Mouse (Mus musculus): ENCODE data around the gene Nr1d1. TPM values are rescaled to one million over a fixed set of nuclear protein-coding genes. Genes with fewer than 3 reads are reported as not detected.

Gene Nr1d1
- polyA plus RNA-seq, 1 experiment = 5.6 TPM

GRCm38 (mm10) chr11:98782651-98783235 is 7.6 kb upstream of the Nr1d1 start:
- H3K4me1 ChIP-seq = peaks cover 86% of the 10 kb centered on the region
- TF ChIP-seq FLI1 (IDR thresholded peaks at IDR 0.05; ENCODE audit: low read length) = no peak
- no peak for TF ChIP-seq GATA1 (IDR thresholded peaks at IDR 0.05; ENCODE audit: borderline replicate concordance, low read length)
- no peaks in the 10 kb centered on the region for H3K27me3 ChIP-seq (replicated peaks)
- peak overlapping the region; percentile 92 for H3K4me3 ChIP-seq (replicated peaks)
- no peaks in the 10 kb centered on the region for H3K9me3 ChIP-seq
- peaks cover 2% of the 10 kb centered on the region for H3K36me3 ChIP-seq (replicated peaks; ENCODE audit: low read length)

- peaks cover 2% of the 10 kb centered on the region for H3K36me3 ChIP-seq (replicated peaks; ENCODE audit: low read length)
- no peaks in the 10 kb centered on the region for H3K9me3 ChIP-seq
- H3K4me1 ChIP-seq = peaks cover 86% of the 10 kb centered on the region
- H3K27me3 ChIP-seq (replicated peaks) = no peaks in the 10 kb centered on the region
- H3K4me3 ChIP-seq (replicated peaks) = peak overlapping the region; percentile 72
- no peak for TF ChIP-seq GATA1 (IDR thresholded peaks at IDR 0.05; ENCODE audit: borderline replicate concordance, low read length)
- TF ChIP-seq FLI1 (IDR thresholded peaks at IDR 0.05; ENCODE audit: low read length) = no peak
Measured at GRCm38 (mm10) chr11:98781851-98782512, 6.8 kb upstream of the Nr1d1 start.

GRCm38 (mm10) chr11:98777888-98778287 is 2.8 kb upstream of the Nr1d1 start:
- Histone ChIP-seq H3K4me1 (peaks cover 85% of the 10 kb centered on the region), H3K27me3 (replicated peaks) (no peaks in the 10 kb centered on the region)
- no peak for TF ChIP-seq GATA1 (IDR thresholded peaks at IDR 0.05; ENCODE audit: borderline replicate concordance, low read length)
- no peak for TF ChIP-seq FLI1 (IDR thresholded peaks at IDR 0.05; ENCODE audit: low read length)

GRCm38 (mm10) chr11:98776843-98777590 is 1.9 kb upstream of the Nr1d1 start:
- Histone ChIP-seq H3K4me3 (replicated peaks) (peak overlapping the region; percentile 92), H3K4me1 (peaks cover 85% of the 10 kb centered on the region), H3K36me3 (replicated peaks; ENCODE audit: low read length) (peaks cover 4% of the 10 kb centered on the region), H3K9me3 (no peaks in the 10 kb centered on the region), H3K27me3 (replicated peaks) (no peaks in the 10 kb centered on the region)
- TF ChIP-seq GATA1 (IDR thresholded peaks at IDR 0.05; ENCODE audit: borderline replicate concordance, low read length) (no peak), FLI1 (IDR thresholded peaks at IDR 0.05; ENCODE audit: low read length) (no peak)

More at GRCm38 (mm10) chr11:98777888-98778287, 2.8 kb upstream of the Nr1d1 start:
- Histone ChIP-seq H3K36me3 (replicated peaks; ENCODE audit: low read length) (peaks cover 2% of the 10 kb centered on the region), H3K9me3 (no peaks in the 10 kb centered on the region), H3K4me3 (replicated peaks) (peak overlapping the region; percentile 62)

- Histone ChIP-seq H3K4me3 (replicated peaks) (peak overlapping the region; percentile 92), H3K9me3 (no peaks in the 10 kb centered on the region), H3K4me1 (peaks cover 85% of the 10 kb centered on the region), H3K27me3 (replicated peaks) (no peaks in the 10 kb centered on the region), H3K36me3 (replicated peaks; ENCODE audit: low read length) (peaks cover 12% of the 10 kb centered on the region)
- TF ChIP-seq GATA1 (IDR thresholded peaks at IDR 0.05; ENCODE audit: borderline replicate concordance, low read length) = no peak
Measured at GRCm38 (mm10) chr11:98776052-98776764, 1.1 kb upstream of the Nr1d1 start.

- H3K4me1 ChIP-seq = peaks cover 91% of the 10 kb centered on the region
- TF ChIP-seq FLI1 (IDR thresholded peaks at IDR 0.05; ENCODE audit: low read length) (no peak), GATA1 (IDR thresholded peaks at IDR 0.05; ENCODE audit: borderline replicate concordance, low read length) (no peak)
- H3K36me3 ChIP-seq (replicated peaks; ENCODE audit: low read length) = peaks cover 19% of the 10 kb centered on the region
- peak overlapping the region; percentile 92 for H3K4me3 ChIP-seq (replicated peaks)
- H3K9me3 ChIP-seq = no peaks in the 10 kb centered on the region
- H3K27me3 ChIP-seq (replicated peaks) = no peaks in the 10 kb centered on the region
Measured at GRCm38 (mm10) chr11:98775348-98776051, 367 bp upstream of the Nr1d1 start.

GRCm38 (mm10) chr11:98773635-98774295 is 1.4 kb downstream of the Nr1d1 start:
- H3K4me1 ChIP-seq = peaks cover 97% of the 10 kb centered on the region

GRCm38 (mm10) chr11:98772667-98773171 is 2.4 kb downstream of the Nr1d1 start:
- no peaks in the 10 kb centered on the region for H3K9me3 ChIP-seq
- H3K36me3 ChIP-seq (replicated peaks; ENCODE audit: low read length) = peaks cover 45% of the 10 kb centered on the region
- H3K4me1 ChIP-seq = peaks cover 99% of the 10 kb centered on the region
- H3K4me3 ChIP-seq (replicated peaks) = peak overlapping the region; percentile 92
- TF ChIP-seq GATA1 (IDR thresholded peaks at IDR 0.05; ENCODE audit: borderline replicate concordance, low read length) = no peak
- no peak for TF ChIP-seq FLI1 (IDR thresholded peaks at IDR 0.05; ENCODE audit: low read length)
- H3K27me3 ChIP-seq (replicated peaks) = no peaks in the 10 kb centered on the region

More at GRCm38 (mm10) chr11:98773635-98774295, 1.4 kb downstream of the Nr1d1 start:
- Histone ChIP-seq H3K4me3 (replicated peaks) (peak overlapping the region; percentile 92), H3K9me3 (no peaks in the 10 kb centered on the region), H3K36me3 (replicated peaks; ENCODE audit: low read length) (peaks cover 35% of the 10 kb centered on the region), H3K27me3 (replicated peaks) (no peaks in the 10 kb centered on the region)
- no peak for TF ChIP-seq GATA1 (IDR thresholded peaks at IDR 0.05; ENCODE audit: borderline replicate concordance, low read length)
- no peak for TF ChIP-seq FLI1 (IDR thresholded peaks at IDR 0.05; ENCODE audit: low read length)
